Mouse (Mus musculus) right cerebral cortex, postnatal 10 days (tissue): Measurements from ENCODE around the gene Sesn2.
"Not testable (repeated sequence)": the region's sequence is repeated elsewhere in the genome, so short reads cannot be mapped to it uniquely, and the experiment has no call there.

Source experiments
- DNase-seq, 2 experiments: peaks; one replicate each; pipeline ENCODE4 v3.0.0; 2021; ENCODE audit warnings: low spot score in 2 of 2

Sesn2 gene

GRCm38 (mm10) chr4:132482956-132483608 is 27.2 kb downstream of the Sesn2 start:
- DNase-seq: no peak

GRCm38 (mm10) chr4:132482104-132482503 is 28.2 kb downstream of the Sesn2 start:
- not testable (repeated sequence) for DNase-seq

- DNase-seq: no peak
Measured at GRCm38 (mm10) chr4:132477833-132478232, 32.5 kb downstream of the Sesn2 start.

GRCm38 (mm10) chr4:132475895-132476878 is 34.1 kb downstream of the Sesn2 start:
- no peak for DNase-seq

- peak in 1 of 2 experiments; percentile 45 for DNase-seq
Measured at GRCm38 (mm10) chr4:132474631-132475030, 35.7 kb downstream of the Sesn2 start.

- no peak for DNase-seq
Measured at GRCm38 (mm10) chr4:132473411-132473810, 36.9 kb downstream of the Sesn2 start.

- no peak for DNase-seq
Measured at GRCm38 (mm10) chr4:132469873-132470272, 40.4 kb downstream of the Sesn2 start.

GRCm38 (mm10) chr4:132464255-132464613 is 46.1 kb downstream of the Sesn2 start:
- no peak for DNase-seq

GRCm38 (mm10) chr4:132463430-132464254 is 46.7 kb downstream of the Sesn2 start, which contains the start of gene Med18:
Gene Med18, minus strand, starts transcription at chr4:132463921.
- DNase-seq: peak; percentile 96 to 97

GRCm38 (mm10) chr4:132462836-132463235 is 47.5 kb downstream of the Sesn2 start:
- DNase-seq: no peak

GRCm38 (mm10) chr4:132460225-132460624 is 50.1 kb downstream of the Sesn2 start:
- no peak for DNase-seq

- no peak for DNase-seq
Measured at GRCm38 (mm10) chr4:132455561-132455960, 54.7 kb downstream of the Sesn2 start.

- no peak for DNase-seq
Measured at GRCm38 (mm10) chr4:132455146-132455545, 55.2 kb downstream of the Sesn2 start.

- DNase-seq: no peak
Measured at GRCm38 (mm10) chr4:132454216-132454615, 56.1 kb downstream of the Sesn2 start.

GRCm38 (mm10) chr4:132449778-132450177 is 60.5 kb downstream of the Sesn2 start:
- no peak for DNase-seq

- no peak for DNase-seq
Measured at GRCm38 (mm10) chr4:132446105-132446504, 64.2 kb downstream of the Sesn2 start.

- no peak for DNase-seq
Measured at GRCm38 (mm10) chr4:132444516-132444915, 65.8 kb downstream of the Sesn2 start.
